In the genomic region with DNA sequence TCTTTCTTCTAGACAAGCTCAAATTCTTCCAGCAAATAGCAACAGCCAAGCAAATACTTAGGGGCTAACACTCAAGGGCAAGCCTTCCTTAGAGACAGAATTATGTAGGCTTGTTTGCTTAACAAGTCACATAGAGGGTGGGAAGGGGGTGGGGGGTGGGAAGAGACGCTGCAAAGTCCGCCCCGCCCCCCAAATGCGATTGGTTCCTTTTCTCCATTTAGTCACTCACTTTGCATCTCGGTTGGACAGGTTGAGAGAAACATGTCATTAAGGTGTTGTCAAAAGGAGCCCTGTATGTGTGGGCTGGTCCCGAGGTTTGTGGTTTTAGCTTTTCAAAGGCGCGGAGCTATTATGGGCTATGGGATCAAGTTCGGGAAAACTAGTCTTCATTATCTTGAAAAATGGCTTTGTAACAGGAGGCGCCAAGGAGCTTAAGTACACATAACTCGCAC, we compare ENCODE assay signal across 8 mouse cellular contexts. TPM values are rescaled to one million over a fixed set of nuclear protein-coding genes. Genes with fewer than 3 reads are reported as not detected.
DNase-seq lines count a peak whose midpoint lies in the region; ATAC-seq and TF ChIP-seq lines count a peak whose summit lies in the region.

Exph5 (plus strand) TSS at position 402 of the 452 bp plus-strand sequence.

- no peaks in the 10 kb centered on the region for H3K4me1 ChIP-seq in spleen, adult 2 months (ENCODE audit: control insufficient read depth, insufficient read depth, insufficient read length)
- 0 out of 2 replicates have a peak, but pooled peaks cover 3% of the 10 kb centered on the region for H3K4me1 ChIP-seq in cortical plate, adult 2 months (ENCODE audit: control insufficient read depth, insufficient read depth, low read length)
- peaks cover 7% of the 10 kb centered on the region for H3K4me1 ChIP-seq in hindbrain, embryonic 16.5 days (ENCODE audit: control insufficient read depth, insufficient read depth, low read depth, low read length)
- H3K4me1 ChIP-seq in midbrain, embryonic 10.5 days = peaks cover 15% of the 10 kb centered on the region
- 0 out of 2 replicates have a peak, but pooled peaks cover 6% of the 10 kb centered on the region for H3K4me1 ChIP-seq in stomach, embryonic 15.5 days

- peak within 1 kb of the TSS; percentile 56 for H3K9ac ChIP-seq in hindbrain, embryonic 16.5 days (ENCODE audit: low read depth, low read length)
- H3K9ac ChIP-seq in stomach, embryonic 15.5 days = no peak within 1 kb of the TSS

- peak within 1 kb of the TSS; percentile 99 for H3K4me2 ChIP-seq in hindbrain, embryonic 16.5 days (ENCODE audit: low read length)
- H3K4me2 ChIP-seq in stomach, embryonic 15.5 days = peak within 1 kb of the TSS; percentile 72

- peak; percentile 65; the same call in 1 of the 2 replicates for ATAC-seq in hindbrain, embryonic 16.5 days
- ATAC-seq in stomach, embryonic 15.5 days (ENCODE audit: insufficient read depth, low FRiP score, low read depth) = peak; percentile 90

- H3K9me3 ChIP-seq in hindbrain, embryonic 16.5 days (ENCODE audit: control insufficient read depth, low read length) = no peaks in the 10 kb centered on the region
- H3K9me3 ChIP-seq in midbrain, embryonic 10.5 days (replicated peaks) = no peaks in the 10 kb centered on the region
- no peaks in the 10 kb centered on the region for H3K9me3 ChIP-seq in stomach, embryonic 15.5 days

- peak in 1 of 2 experiments; percentile 2 for DNase-seq in spleen, adult 2 months (ENCODE audit: low read depth in 1 of 2, low spot score in 2 of 2)
- DNase-seq in spleen, postnatal 14 days (ENCODE audit: low spot score in 2 of 2) = no peak
- peak; percentile 39 for DNase-seq in left cerebral cortex, postnatal 4 days
- peak; percentile 51 for DNase-seq in midbrain, embryonic 10.5 days (ENCODE audit: low spot score)
- no peak for DNase-seq in B cell, adult 2 months

- WGBS in spleen, adult 2 months = 1% methylated on average over 11 of the region's 11 CpGs
- under 1% methylated on average over 11 of the region's 11 CpGs for WGBS in hindbrain, embryonic 16.5 days
- 1% methylated on average over 11 of the region's 11 CpGs for WGBS in midbrain, embryonic 10.5 days
- WGBS in stomach, embryonic 15.5 days = under 1% methylated on average over 11 of the region's 11 CpGs

- intact Hi-C loops in left cerebral cortex, postnatal 4 days (cut with DNase I) = no loop called here

- TF ChIP-seq CTCF in spleen, adult 2 months (IDR thresholded peaks at IDR 0.05; ENCODE audit: extremely low read depth, insufficient read depth, insufficient read length, insufficient replicate concordance) = no peak
- TF ChIP-seq CTCF in cortical plate, adult 2 months (IDR thresholded peaks at IDR 0.05; ENCODE audit: extremely low read depth, insufficient read depth, low read length) = no peak

- H3K4me3 ChIP-seq in spleen, adult 2 months (ENCODE audit: extremely low read depth, insufficient read depth, insufficient read length) = peak within 1 kb of the TSS; percentile 29
- peak within 1 kb of the TSS; percentile 57 for H3K4me3 ChIP-seq in cortical plate, adult 2 months (ENCODE audit: insufficient read depth, low read length)
- H3K4me3 ChIP-seq in hindbrain, embryonic 16.5 days (ENCODE audit: low read length) = peak within 1 kb of the TSS; percentile 45
- peak within 1 kb of the TSS; percentile 55 for H3K4me3 ChIP-seq in midbrain, embryonic 10.5 days
- H3K4me3 ChIP-seq in stomach, embryonic 15.5 days (replicated peaks) = peak within 1 kb of the TSS; percentile 44

- no peak within 1 kb of the TSS for H3K27ac ChIP-seq in spleen, adult 2 months (ENCODE audit: insufficient read depth, low read length)
- H3K27ac ChIP-seq in cortical plate, adult 2 months (ENCODE audit: insufficient read depth, low read length) = peak within 1 kb of the TSS; percentile 56
- H3K27ac ChIP-seq in hindbrain, embryonic 16.5 days (ENCODE audit: low read depth, low read length) = no peak within 1 kb of the TSS
- peak within 1 kb of the TSS; percentile 38; the same call in 1 of the 2 replicates for H3K27ac ChIP-seq in midbrain, embryonic 10.5 days (replicated peaks)
- peak within 1 kb of the TSS; percentile 91 for H3K27ac ChIP-seq in stomach, embryonic 15.5 days

- no peak for TF ChIP-seq POLR2A in spleen, adult 2 months (IDR thresholded peaks at IDR 0.05; ENCODE audit: low read depth, low read length)
- peak; percentile 51; the same call in 1 of the 2 replicates for TF ChIP-seq POLR2A in cortical plate, adult 2 months (IDR thresholded peaks at IDR 0.05; ENCODE audit: extremely low read depth, insufficient read depth, low read length)

- 0 out of 2 replicates have a peak, but pooled peaks cover 1% of the 10 kb centered on the region for H3K27me3 ChIP-seq in spleen, adult 2 months (ENCODE audit: control insufficient read depth, insufficient read depth, low read length)
- H3K27me3 ChIP-seq in hindbrain, embryonic 16.5 days (replicated peaks; ENCODE audit: control insufficient read depth, insufficient read depth, low read length) = no peaks in the 10 kb centered on the region
- H3K27me3 ChIP-seq in midbrain, embryonic 10.5 days (ENCODE audit: low read depth, poor library complexity, severe bottlenecking) = peaks cover 42% of the 10 kb centered on the region
- H3K27me3 ChIP-seq in stomach, embryonic 15.5 days (replicated peaks) = no peaks in the 10 kb centered on the region

- no peaks in the 10 kb centered on the region for H3K36me3 ChIP-seq in spleen, adult 2 months (ENCODE audit: control insufficient read depth, insufficient read depth, low read length)
- no peaks in the 10 kb centered on the region for H3K36me3 ChIP-seq in hindbrain, embryonic 16.5 days (ENCODE audit: control insufficient read depth, insufficient read depth, low read length)
- no peaks in the 10 kb centered on the region for H3K36me3 ChIP-seq in midbrain, embryonic 10.5 days
- H3K36me3 ChIP-seq in stomach, embryonic 15.5 days = no peaks in the 10 kb centered on the region

RNA-seq across cellular contexts. Expression of gene Exph5, which starts in this region (rescaled TPM):
- polyA plus RNA-seq in spleen, adult 2 months (2012; rRNA removed) = 0.02 and 0.04 TPM in 2 replicates
- polyA plus RNA-seq in cortical plate, adult 2 months (2012; rRNA removed) = 6.5 and 7.1 TPM in 2 replicates
- 0.48 and 0.55 TPM in 2 replicates for polyA plus RNA-seq in hindbrain, embryonic 16.5 days (2015; fragmentation: Nextera tagmentation; extraction: Ambion mirVana)
- total RNA-seq in left cerebral cortex, postnatal 4 days (2021) = under 1 TPM; 0.78 to 0.89 TPM
- 0.67 and 0.73 TPM in 2 replicates for polyA plus RNA-seq in midbrain, embryonic 10.5 days (2016; fragmentation: Nextera tagmentation; extraction: Ambion mirVana)
- polyA plus RNA-seq in stomach, embryonic 15.5 days (2015; fragmentation: Nextera tagmentation; extraction: Ambion mirVana) = 7.6 TPM in 2 replicates

Comparison
In these comparisons a context has a peak if more than half of its experiments do, and no peak if none do; other contexts are left out.
1. Peak in ATAC-seq, H3K4me3 ChIP-seq, H3K9ac ChIP-seq and H3K4me2 ChIP-seq in hindbrain, embryonic 16.5 days; RNA of the gene not detected or under 1 TPM.
2. Peak in DNase-seq in left cerebral cortex, postnatal 4 days; RNA of the gene not detected or under 1 TPM.
3. Peak in DNase-seq, H3K4me3 ChIP-seq and H3K27ac ChIP-seq in midbrain, embryonic 10.5 days; RNA of the gene not detected or under 1 TPM.
4. H3K27ac ChIP-seq: peak in cortical plate, adult 2 months (single experiment) and stomach, embryonic 15.5 days (single experiment); none in spleen, adult 2 months (single experiment) and hindbrain, embryonic 16.5 days (single experiment).
5. Peak in every context shown above with its lines, with median percentiles within 50 percentile points of each other: H3K4me3 ChIP-seq.